Mouse (Mus musculus) bone marrow macrophage, adult 2 months (primary cell): ENCODE data around the gene Brwd1.

ENCODE experiments used
- CTCF ChIP-seq: IDR thresholded peaks from 2 replicates; pipeline ENCODE4 v1.5.1; 2012; ENCODE audit warnings: low read depth, mild to moderate bottlenecking, low read length, moderate library complexity
- POLR2A ChIP-seq: IDR thresholded peaks from 2 replicates; pipeline ENCODE4 v1.6.1; 2012; ENCODE audit warnings: mild to moderate bottlenecking, low read depth, low read length, borderline replicate concordance

DNA sequence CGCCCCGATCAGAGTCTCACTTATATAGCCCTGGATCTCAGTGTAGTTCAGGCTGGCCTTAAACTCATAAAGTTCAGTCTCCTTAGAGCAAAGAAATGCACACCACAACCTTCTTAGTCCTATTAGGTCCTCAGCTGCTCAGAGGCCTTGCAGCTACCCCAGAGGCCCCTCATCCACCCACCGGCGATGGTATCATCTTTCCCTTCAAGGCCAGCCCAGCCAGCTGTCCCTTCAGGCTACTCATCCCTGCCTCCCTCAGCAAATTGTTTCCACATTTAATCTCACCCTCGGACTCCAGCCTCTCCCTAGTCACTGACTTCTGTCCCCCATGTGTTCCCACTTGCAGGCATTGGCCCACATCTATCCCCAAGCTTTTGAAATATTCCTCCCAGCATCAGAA is 5.8 kb upstream of the Brwd1 start:
- no peak for TF ChIP-seq CTCF
- no peak for TF ChIP-seq POLR2A
